Mouse (Mus musculus) embryonic facial prominence, embryonic 12.5 days (tissue): Measurements from ENCODE around the gene Aak1. TPM values are rescaled to one million over a fixed set of nuclear protein-coding genes. Genes with fewer than 3 reads are reported as not detected.

ENCODE experiments used
- ATAC-seq: fragments of 200-750 bp; cut with Nextera tagmentation; 2 replicates; pipeline ENCODE4 v1.8.0; 2017; ENCODE audit not compliant: insufficient number of reproducible peaks, insufficient read depth, low FRiP score, low TSS enrichment
- H3K27ac ChIP-seq: fragments of 300-500 bp; sonication (generic); 2 replicates; pipeline ENCODE4 v1.5.1; 2016; ENCODE audit warnings: mild to moderate bottlenecking
- H3K27me3 ChIP-seq: fragments of 300-500 bp; sonication (generic); 2 replicates; pipeline ENCODE4 v1.6.1; 2016; ENCODE audit warnings: mild to moderate bottlenecking, moderate library complexity
- H3K36me3 ChIP-seq: fragments of 300-500 bp; sonication (generic); 2 replicates; pipeline ENCODE4 v1.6.1; 2016; ENCODE audit warnings: mild to moderate bottlenecking
- H3K4me1 ChIP-seq: fragments of 300-500 bp; sonication (generic); 2 replicates; pipeline ENCODE4 v1.6.1; 2016
- H3K4me2 ChIP-seq: fragments of 300-500 bp; sonication (generic); replicated peaks from 2 replicates; pipeline ENCODE4 v1.6.1; 2016; ENCODE audit warnings: mild to moderate bottlenecking, moderate library complexity
- H3K4me3 ChIP-seq: fragments of 300-500 bp; sonication (generic); 2 replicates; pipeline ENCODE4 v1.5.1; 2016; ENCODE audit warnings: mild to moderate bottlenecking
- H3K9ac ChIP-seq: fragments of 300-500 bp; sonication (generic); 2 replicates; pipeline ENCODE4 v1.6.1; 2016; ENCODE audit warnings: mild to moderate bottlenecking, moderate library complexity
- H3K9me3 ChIP-seq: fragments of 300-500 bp; sonication (generic); 2 replicates; pipeline ENCODE4 v1.6.1; 2016; ENCODE audit warnings: mild to moderate bottlenecking, moderate library complexity
- WGBS: fragments of 180-500 bp; shearing (Covaris S2); methylation state at CpG from one replicate; pipeline ENCODE4 v1.1.7; 2016; 5-methylcytosine and 5-hydroxymethylcytosine counted together
- polyA plus RNA-seq: library from polyadenylated mRNA; unstranded; fragments of >200 nt; fragmentation: Nextera tagmentation; extraction: Ambion mirVana; gene quantifications from 2 replicates; pipeline ENCODE4 v1.2.1, GENCODE M21; 2016

The Aak1 gene
- polyA plus RNA-seq, 1 experiment from 2014 or later = 19.7 TPM

DNA sequence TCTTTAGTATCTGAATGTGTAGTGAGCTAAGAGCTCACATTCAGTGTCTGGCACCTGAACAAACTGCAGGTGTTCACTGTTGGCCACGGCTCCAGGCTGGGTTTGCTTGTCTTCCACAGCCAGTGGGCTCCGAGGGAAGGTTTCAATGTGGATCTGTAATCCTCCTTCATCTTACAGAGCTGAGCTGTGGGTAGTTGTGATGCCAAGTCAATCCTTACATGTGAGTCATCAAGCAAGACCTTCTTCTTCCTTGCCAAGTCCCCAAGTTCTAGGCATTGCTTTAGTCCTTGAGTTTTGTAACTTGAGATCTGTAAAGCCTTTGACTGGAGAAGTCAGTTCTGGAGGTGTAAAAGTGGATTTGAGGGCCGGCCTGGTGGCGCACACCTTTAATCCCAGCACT is 124.6 kb downstream of the Aak1 start:
- 91% methylated on average over 4 of the region's 4 CpGs for WGBS
- no peak overlapping the region for H3K4me2 ChIP-seq
- no peak overlapping the region for H3K9ac ChIP-seq
- no peaks in the 10 kb centered on the region for H3K4me1 ChIP-seq
- no peak overlapping the region for H3K27ac ChIP-seq
- no peaks in the 10 kb centered on the region for H3K9me3 ChIP-seq
- peaks cover 33% of the 10 kb centered on the region for H3K36me3 ChIP-seq
- ATAC-seq = no peak
- H3K27me3 ChIP-seq = no peaks in the 10 kb centered on the region
- H3K4me3 ChIP-seq = no peak overlapping the region

DNA sequence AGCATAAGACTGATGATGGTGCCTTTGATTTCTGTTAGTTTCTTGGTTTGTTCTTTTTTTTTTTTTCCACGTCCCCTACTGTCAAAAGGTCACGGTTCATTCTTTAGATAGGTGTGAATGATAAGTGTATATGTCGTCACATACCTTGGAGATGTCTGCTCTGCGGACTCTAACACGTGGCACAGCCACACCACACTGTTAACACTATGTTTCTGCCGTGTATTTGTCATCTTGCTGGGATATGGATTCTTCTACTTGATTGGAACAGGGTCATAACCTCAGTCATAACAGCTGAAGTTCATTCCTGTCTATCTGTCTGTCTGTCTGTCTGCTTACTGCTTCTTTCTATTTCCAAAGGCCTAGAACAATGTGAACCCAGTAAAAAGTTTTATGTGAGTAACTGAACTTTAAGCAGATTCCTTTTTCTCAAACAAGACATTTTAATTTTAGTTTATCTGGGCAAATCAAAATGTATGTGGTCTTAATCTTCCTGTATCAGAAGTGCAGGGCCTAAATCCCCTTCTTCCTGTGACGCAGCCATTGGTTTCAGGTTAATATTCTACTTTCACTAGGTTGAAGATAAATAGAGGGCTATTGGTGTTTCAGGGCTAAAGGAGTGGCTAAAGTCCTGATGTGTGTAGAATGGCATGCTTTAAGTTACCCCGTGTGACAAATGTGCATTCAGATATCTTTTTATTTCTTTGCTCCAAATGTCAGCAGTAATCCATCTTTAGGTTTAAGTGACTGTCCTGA is 129.0 kb downstream of the Aak1 start:
- Histone ChIP-seq H3K9me3 (no peaks in the 10 kb centered on the region), H3K36me3 (peaks cover 15% of the 10 kb centered on the region), H3K27me3 (no peaks in the 10 kb centered on the region), H3K4me2 (no peak overlapping the region), H3K4me3 (no peak overlapping the region), H3K9ac (no peak overlapping the region), H3K4me1 (no peaks in the 10 kb centered on the region), H3K27ac (no peak overlapping the region)
- ATAC-seq = no peak
- 89% methylated on average over 8 of the region's 8 CpGs for WGBS

DNA sequence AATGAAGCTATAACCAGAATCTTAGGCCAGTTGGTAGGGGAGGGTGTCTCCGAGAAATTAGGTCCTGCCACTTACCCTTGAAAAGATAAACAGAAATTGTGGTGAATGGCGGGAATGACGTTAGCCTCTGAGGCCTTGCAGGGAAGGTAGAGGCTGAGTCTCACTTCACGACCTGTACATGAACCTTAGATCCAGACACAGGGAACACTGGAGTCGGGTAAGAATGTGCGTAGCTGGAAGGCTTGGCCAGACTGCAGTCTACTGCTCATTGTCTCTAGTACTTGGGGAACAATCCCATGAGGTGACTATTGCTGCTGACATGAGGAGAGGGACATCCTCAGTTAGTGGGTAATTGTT is 129.6 kb downstream of the Aak1 start:
- Histone ChIP-seq H3K4me2 (no peak overlapping the region), H3K36me3 (peaks cover 12% of the 10 kb centered on the region), H3K9ac (no peak overlapping the region), H3K27ac (no peak overlapping the region), H3K4me3 (no peak overlapping the region), H3K27me3 (no peaks in the 10 kb centered on the region), H3K4me1 (no peaks in the 10 kb centered on the region), H3K9me3 (no peaks in the 10 kb centered on the region)
- no peak for ATAC-seq
- WGBS = 80% methylated on average over 6 of the region's 6 CpGs

DNA sequence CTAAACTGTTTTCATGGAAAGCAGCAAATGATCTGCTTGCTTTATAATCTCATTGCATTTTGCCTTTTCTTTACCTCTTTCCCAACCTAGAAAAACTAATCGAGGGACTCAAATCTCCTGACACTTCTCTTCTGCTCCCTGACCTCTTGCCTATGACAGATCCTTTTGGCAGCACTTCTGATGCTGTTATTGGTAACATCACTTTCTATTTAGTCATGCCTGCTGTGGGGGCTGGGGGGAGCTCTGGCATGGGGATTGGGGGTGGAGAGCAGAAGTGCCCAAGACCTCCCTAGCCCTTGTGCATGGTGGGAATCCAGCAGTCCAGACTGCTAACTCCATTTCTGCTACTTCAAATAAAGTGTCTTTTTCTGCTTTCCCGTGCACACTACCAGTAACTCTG is 131.9 kb downstream of the Aak1 start:
- H3K27me3 ChIP-seq = no peaks in the 10 kb centered on the region
- peaks cover 8% of the 10 kb centered on the region; the same call in 1 of the 2 replicates for H3K36me3 ChIP-seq
- WGBS = 69% methylated on average over 2 of the region's 2 CpGs
- no peak overlapping the region for H3K4me3 ChIP-seq
- H3K27ac ChIP-seq = no peak overlapping the region
- H3K9ac ChIP-seq = no peak overlapping the region
- no peaks in the 10 kb centered on the region for H3K4me1 ChIP-seq
- no peaks in the 10 kb centered on the region for H3K9me3 ChIP-seq
- no peak overlapping the region for H3K4me2 ChIP-seq
- no peak for ATAC-seq

DNA sequence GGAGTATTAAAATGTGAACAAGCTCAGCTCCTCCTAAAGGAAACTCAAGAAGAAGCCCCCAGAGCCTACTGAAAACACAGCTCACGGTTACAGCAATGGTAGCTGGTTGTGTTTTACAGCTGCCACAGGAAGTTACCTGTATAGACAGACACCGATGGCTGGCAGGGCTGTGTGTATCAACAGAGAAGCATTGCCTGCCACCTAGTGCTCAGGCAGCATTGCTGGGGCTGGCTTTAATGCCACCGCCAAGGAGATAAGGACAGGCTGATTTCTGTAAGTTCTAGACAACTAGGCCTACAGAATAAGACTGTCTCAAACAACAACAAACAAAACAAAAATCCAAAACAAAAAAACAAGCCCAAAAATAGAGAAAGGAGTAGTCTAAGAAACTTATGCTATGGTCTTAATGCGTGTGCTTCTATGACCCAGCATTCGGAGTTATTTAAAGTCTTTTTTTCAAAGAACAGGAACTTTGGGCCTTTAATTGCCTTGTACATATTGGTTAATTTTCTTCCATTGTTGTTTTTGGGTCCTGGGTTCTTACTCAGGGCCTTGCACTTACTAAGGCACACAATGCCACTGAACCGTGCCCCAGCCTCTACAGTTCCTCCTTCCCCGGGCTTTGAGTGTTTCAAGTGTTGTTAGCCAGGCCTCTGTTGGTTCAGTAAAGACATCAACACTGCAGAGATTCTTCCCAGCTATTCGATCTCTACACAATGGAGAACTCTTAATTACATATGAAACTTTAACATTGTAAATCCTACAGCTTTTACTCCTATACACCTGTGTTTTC is 136.2 kb downstream of the Aak1 start:
- Histone ChIP-seq H3K36me3 (0 out of 2 replicates have a peak, but pooled peaks cover 8% of the 10 kb centered on the region), H3K4me1 (no peaks in the 10 kb centered on the region), H3K9me3 (no peaks in the 10 kb centered on the region), H3K27ac (no peak overlapping the region), H3K4me3 (no peak overlapping the region), H3K9ac (no peak overlapping the region), H3K4me2 (no peak overlapping the region), H3K27me3 (no peaks in the 10 kb centered on the region)
- no peak for ATAC-seq
- 88% methylated on average over 8 of the region's 8 CpGs for WGBS

DNA sequence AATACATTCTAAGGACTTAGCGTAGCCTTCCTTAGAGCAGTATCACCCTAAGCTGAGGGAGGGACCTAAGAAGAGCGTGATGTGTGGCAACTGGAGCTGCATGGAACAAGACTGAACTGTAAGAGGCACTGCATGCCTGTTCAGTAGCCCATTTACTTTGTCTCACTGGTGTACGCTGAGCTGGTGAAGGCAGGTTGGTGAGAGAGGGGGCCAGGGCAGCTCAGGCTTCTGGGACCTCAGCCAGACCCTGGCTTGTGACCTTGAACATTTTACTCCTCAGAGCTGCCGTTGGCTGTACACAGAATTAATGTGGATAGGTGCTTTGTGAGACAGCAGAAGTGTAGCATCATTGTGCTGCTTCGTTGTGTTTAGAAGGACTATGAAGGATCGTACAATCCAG is 140.3 kb downstream of the Aak1 start:
- WGBS = 92% methylated on average over 6 of the region's 6 CpGs

DNA sequence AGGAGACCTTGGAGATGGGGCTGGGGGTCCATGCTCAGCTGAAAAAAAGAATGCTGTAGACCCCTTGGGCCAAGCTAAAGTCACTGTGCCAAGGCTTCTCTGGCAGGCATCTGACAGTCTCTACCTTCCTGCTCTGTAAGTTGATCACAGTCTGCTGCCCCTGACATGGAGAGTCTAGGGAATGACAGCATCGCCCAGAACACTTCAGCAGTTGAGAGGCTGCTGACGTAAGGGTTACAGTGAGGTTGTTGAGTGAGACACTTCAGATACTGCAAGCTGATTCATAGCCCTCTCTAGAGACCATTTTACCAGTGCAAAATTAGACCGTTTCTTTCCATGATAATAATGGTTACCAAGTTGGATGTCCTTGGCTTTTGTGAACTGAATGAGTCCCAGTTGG is 141.7 kb downstream of the Aak1 start:
- H3K27ac ChIP-seq = no peak overlapping the region
- 79% methylated on average over 3 of the region's 3 CpGs for WGBS

More for the DNA sequence above, 140.3 kb downstream of the Aak1 start:
- no peaks in the 10 kb centered on the region for H3K9me3 ChIP-seq
- no peak overlapping the region for H3K9ac ChIP-seq
- no peak for ATAC-seq
- no peaks in the 10 kb centered on the region for H3K4me1 ChIP-seq
- H3K27ac ChIP-seq = no peak overlapping the region
- peaks cover 8% of the 10 kb centered on the region; the same call in 1 of the 2 replicates for H3K36me3 ChIP-seq
- H3K27me3 ChIP-seq = no peaks in the 10 kb centered on the region
- no peak overlapping the region for H3K4me2 ChIP-seq
- no peak overlapping the region for H3K4me3 ChIP-seq

DNA sequence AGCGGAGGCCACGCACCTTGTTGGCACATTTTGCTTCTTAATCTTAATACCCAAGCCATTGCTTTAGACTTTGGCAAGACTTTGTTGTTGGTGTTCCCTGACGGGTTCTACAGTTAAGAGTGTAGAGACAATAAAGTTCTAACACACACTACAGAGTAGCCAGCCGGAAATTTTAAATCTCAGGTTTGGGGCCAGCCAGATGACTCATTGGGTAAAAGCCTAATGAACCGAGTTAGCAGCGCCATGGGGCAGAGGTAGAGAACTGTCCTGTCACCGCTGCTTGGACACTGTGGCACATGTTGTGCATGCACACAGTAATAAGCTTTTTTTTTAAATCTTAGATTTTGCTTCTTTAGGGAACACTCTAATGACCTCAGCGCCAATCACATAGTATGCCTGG is 143.0 kb downstream of the Aak1 start:
- Histone ChIP-seq H3K9me3 (no peaks in the 10 kb centered on the region), H3K27me3 (no peaks in the 10 kb centered on the region), H3K27ac (no peak overlapping the region), H3K4me2 (no peak overlapping the region), H3K36me3 (peaks cover 25% of the 10 kb centered on the region), H3K9ac (no peak overlapping the region), H3K4me1 (no peaks in the 10 kb centered on the region), H3K4me3 (no peak overlapping the region)
- 93% methylated on average over 8 of the region's 8 CpGs for WGBS
- ATAC-seq = no peak

More for the DNA sequence above, 141.7 kb downstream of the Aak1 start:
- H3K4me1 ChIP-seq = no peaks in the 10 kb centered on the region
- H3K4me2 ChIP-seq = no peak overlapping the region
- H3K4me3 ChIP-seq = no peak overlapping the region
- H3K27me3 ChIP-seq = no peaks in the 10 kb centered on the region
- no peak overlapping the region for H3K9ac ChIP-seq
- H3K36me3 ChIP-seq = peaks cover 12% of the 10 kb centered on the region
- ATAC-seq = no peak
- H3K9me3 ChIP-seq = no peaks in the 10 kb centered on the region

DNA sequence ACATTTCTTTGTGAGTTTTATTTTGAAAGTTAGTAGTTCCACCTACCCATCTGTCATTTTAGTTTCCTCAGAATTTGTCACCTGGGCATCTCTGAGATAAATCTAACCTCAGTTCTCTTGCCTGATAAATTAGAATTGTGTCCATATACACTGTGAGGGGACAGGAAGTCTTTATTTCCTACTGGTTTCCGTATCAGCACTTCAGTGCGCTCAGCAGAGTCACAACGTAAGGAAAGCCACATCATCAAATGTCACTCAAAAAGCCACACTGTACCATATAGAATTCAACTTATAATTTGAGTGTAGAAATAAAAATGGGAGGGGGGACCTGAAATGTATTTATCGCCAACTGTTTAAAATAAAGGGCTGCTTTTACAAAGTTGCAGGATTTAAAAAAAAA is 144.9 kb downstream of the Aak1 start:
- peaks cover 36% of the 10 kb centered on the region for H3K36me3 ChIP-seq
- no peak overlapping the region for H3K27ac ChIP-seq
- no peak for ATAC-seq
- 84% methylated on average over 4 of the region's 4 CpGs for WGBS
- H3K4me3 ChIP-seq = no peak overlapping the region
- H3K27me3 ChIP-seq = no peaks in the 10 kb centered on the region
- H3K9me3 ChIP-seq = no peaks in the 10 kb centered on the region
- H3K4me2 ChIP-seq = no peak overlapping the region
- H3K4me1 ChIP-seq = no peaks in the 10 kb centered on the region
- no peak overlapping the region for H3K9ac ChIP-seq

DNA sequence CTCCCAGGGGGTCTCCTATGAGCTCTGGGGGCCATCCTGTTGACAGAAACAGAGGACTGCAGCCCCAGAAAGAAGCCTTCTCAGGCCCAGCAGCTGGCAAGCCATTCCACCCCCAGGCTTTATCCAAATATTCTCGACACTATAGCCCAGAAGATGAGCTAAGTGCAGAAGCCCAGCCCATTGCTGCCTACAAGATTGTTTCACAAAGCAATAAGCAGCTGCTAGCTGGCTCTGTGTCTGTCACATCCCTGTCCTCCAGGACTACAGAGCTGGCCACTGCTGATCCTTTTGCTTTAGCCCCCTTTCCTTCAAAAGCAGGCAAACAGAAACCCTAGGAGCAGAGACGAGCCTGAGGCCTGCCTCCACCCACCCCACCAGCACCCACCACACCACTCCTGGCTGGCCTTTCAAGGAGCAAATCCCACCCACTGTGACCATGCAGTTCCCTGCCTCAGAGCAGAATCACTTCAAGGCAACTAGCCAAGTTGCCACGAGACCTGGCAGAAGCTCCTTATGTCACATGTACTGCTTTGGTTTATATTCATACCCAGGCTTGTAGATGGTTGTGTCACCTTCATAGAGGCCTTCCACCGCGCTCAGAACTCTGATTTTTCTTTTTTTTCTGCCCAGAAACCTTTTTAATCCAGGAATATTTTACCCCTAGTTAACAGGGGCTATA is 147.5 kb downstream of the Aak1 start:
- H3K4me1 ChIP-seq = no peaks in the 10 kb centered on the region
- no peak overlapping the region for H3K27ac ChIP-seq
- H3K4me2 ChIP-seq = no peak overlapping the region
- H3K9me3 ChIP-seq = no peaks in the 10 kb centered on the region
- peaks cover 28% of the 10 kb centered on the region for H3K36me3 ChIP-seq
- ATAC-seq = no peak
- WGBS = 87% methylated on average over 5 of the region's 5 CpGs
- H3K27me3 ChIP-seq = no peaks in the 10 kb centered on the region
- no peak overlapping the region for H3K4me3 ChIP-seq
- H3K9ac ChIP-seq = no peak overlapping the region

DNA sequence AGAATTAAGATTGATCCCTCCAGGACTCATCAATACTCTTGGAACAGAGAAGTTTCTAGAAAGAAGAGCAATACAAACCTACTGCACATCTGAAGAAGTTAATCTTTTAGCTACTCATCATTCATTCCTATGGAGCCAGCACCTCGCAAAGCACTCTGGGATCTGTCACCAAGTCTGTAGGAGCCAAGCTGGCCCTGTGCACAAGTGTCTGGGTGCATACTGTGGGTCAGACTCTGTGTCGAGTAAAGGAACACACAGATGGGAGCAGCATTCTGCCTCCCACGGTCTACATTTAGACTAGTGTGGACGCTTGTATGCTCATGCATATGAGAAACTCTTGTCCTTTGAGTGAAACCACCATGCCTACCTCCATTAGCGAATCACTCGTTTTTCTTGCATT is 148.0 kb downstream of the Aak1 start:
- Histone ChIP-seq H3K4me2 (no peak overlapping the region), H3K9ac (no peak overlapping the region), H3K27me3 (no peaks in the 10 kb centered on the region), H3K9me3 (no peaks in the 10 kb centered on the region), H3K27ac (no peak overlapping the region), H3K4me3 (no peak overlapping the region), H3K36me3 (peaks cover 28% of the 10 kb centered on the region), H3K4me1 (no peaks in the 10 kb centered on the region)
- WGBS = 95% methylated on average over 6 of the region's 6 CpGs
- ATAC-seq = no peak

DNA sequence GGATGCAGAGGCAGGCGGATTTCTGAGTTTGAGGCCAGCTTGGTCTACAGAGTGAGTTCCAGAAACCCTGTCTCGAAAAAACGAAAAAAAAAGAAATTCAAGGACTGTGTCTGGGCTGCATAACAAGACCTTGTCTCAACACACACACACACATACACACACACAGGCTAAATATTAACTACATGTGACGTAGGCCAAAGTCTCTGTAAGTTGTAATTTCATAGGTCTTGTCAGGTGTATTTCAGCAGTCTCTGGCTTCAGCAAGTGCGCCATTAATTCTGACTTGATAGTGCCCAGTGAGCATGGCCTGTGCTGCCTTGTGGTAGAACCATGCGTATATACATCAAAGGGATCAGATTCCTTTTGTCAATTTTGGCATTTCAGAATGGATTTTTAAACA is 152.7 kb downstream of the Aak1 start:
- 93% methylated on average over 6 of the region's 6 CpGs for WGBS
- Histone ChIP-seq H3K9me3 (no peaks in the 10 kb centered on the region), H3K4me1 (peaks cover 5% of the 10 kb centered on the region; the same call in 1 of the 2 replicates), H3K27ac (peak overlapping the region; percentile 37; the same call in 1 of the 2 replicates), H3K9ac (no peak overlapping the region), H3K4me3 (no peak overlapping the region), H3K27me3 (no peaks in the 10 kb centered on the region), H3K36me3 (peaks cover 15% of the 10 kb centered on the region), H3K4me2 (no peak overlapping the region)
- ATAC-seq = no peak
